Mouse (Mus musculus) forebrain, embryonic 13.5 days (tissue): ENCODE data around the gene Gm49321. TPM values are rescaled to one million over a fixed set of nuclear protein-coding genes. Genes with fewer than 3 reads are reported as not detected.
A peak's percentile ranks its signal among the peaks of the same experiment; 100 is the strongest.

Source experiments
- ATAC-seq: fragments of 200-750 bp; cut with Nextera tagmentation; 2 replicates; pipeline ENCODE4 v1.8.0; 2017
- H3K27ac ChIP-seq: fragments of 300-500 bp; sonication (generic); 2 replicates; pipeline ENCODE4 v1.5.1; 2015; ENCODE audit warnings: inconsistent platforms, mild to moderate bottlenecking, moderate library complexity
- H3K27me3 ChIP-seq: fragments of 300-500 bp; sonication (generic); 2 replicates; pipeline ENCODE4 v1.6.1; 2015; ENCODE audit warnings: mild to moderate bottlenecking, inconsistent platforms
- H3K36me3 ChIP-seq: fragments of 300-500 bp; sonication (generic); 2 replicates; pipeline ENCODE4 v1.6.1; 2015; ENCODE audit warnings: mild to moderate bottlenecking, inconsistent platforms; ENCODE audit not compliant: poor library complexity, severe bottlenecking
- H3K4me1 ChIP-seq: fragments of 300-500 bp; sonication (generic); 2 replicates; pipeline ENCODE4 v1.6.1; 2015; ENCODE audit warnings: inconsistent platforms
- H3K4me2 ChIP-seq: fragments of 300-500 bp; sonication (generic); 2 replicates; pipeline ENCODE4 v1.6.1; 2015; ENCODE audit warnings: inconsistent platforms, mild to moderate bottlenecking, moderate library complexity
- H3K4me3 ChIP-seq: fragments of 300-500 bp; sonication (generic); 2 replicates; pipeline ENCODE4 v1.5.1; 2015; ENCODE audit warnings: mild to moderate bottlenecking, inconsistent platforms
- H3K9ac ChIP-seq: fragments of 300-500 bp; sonication (generic); 2 replicates; pipeline ENCODE4 v1.6.1; 2015; ENCODE audit warnings: mild to moderate bottlenecking, inconsistent platforms
- H3K9me3 ChIP-seq: fragments of 300-500 bp; sonication (generic); replicated peaks from 2 replicates; pipeline ENCODE4 v1.6.1; 2016; ENCODE audit warnings: inconsistent platforms
- WGBS: fragments of 180-500 bp; shearing (Covaris S2); methylation state at CpG from one replicate; pipeline ENCODE4 v1.1.7; 2015; 5-methylcytosine and 5-hydroxymethylcytosine counted together
- polyA plus RNA-seq: library from polyadenylated mRNA; unstranded; fragments of >200 nt; fragmentation: Nextera tagmentation; extraction: Ambion mirVana; gene quantifications from 2 replicates; pipeline ENCODE4 v1.2.1, GENCODE M21; 2015

Gene Gm49321
- polyA plus RNA-seq, 1 experiment from 2014 or later: 17.9 TPM

- H3K4me2 ChIP-seq: peak overlapping the region; percentile 62
- ATAC-seq: no peak
- no peaks in the 10 kb centered on the region for H3K9me3 ChIP-seq
- H3K36me3 ChIP-seq: no peaks in the 10 kb centered on the region
- H3K4me3 ChIP-seq: peak overlapping the region; percentile 35
- no peak overlapping the region for H3K27ac ChIP-seq
- H3K9ac ChIP-seq: peak overlapping the region; percentile 41; the same call in 1 of the 2 replicates
- WGBS: 58% methylated on average over 14 of the region's 14 CpGs
- peaks cover 16% of the 10 kb centered on the region for H3K4me1 ChIP-seq
- H3K27me3 ChIP-seq: no peaks in the 10 kb centered on the region
Observed at GRCm38 (mm10) chr12:73953420-73954186, 16.1 kb downstream of the Gm49321 start.

DNA sequence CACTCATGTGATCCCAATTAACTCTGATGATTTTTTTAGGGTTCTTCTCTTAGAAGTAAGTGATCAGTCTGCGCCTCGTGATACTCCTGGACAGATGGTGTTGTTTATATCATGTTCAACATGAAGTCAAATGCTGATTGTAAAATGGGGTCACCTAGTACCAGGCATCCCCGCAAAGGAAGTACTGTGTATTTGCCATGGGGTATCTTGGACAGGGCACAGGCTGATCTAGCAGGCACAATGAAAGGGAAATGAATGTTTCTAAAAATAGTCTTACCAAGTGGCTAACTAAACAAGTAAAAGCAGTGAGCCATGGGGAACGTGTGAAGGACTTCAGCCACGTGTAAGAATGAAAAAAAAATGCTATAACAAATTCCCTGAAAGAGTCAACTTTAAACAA lies 17.3 kb downstream of the Gm49321 start:
- H3K36me3 ChIP-seq: no peaks in the 10 kb centered on the region
- no peak overlapping the region for H3K9ac ChIP-seq
- no peak overlapping the region for H3K27ac ChIP-seq
- ATAC-seq: no peak
- H3K9me3 ChIP-seq: no peaks in the 10 kb centered on the region
- no peak overlapping the region for H3K4me3 ChIP-seq
- 80% methylated on average over 5 of the region's 5 CpGs for WGBS
- no peak overlapping the region for H3K4me2 ChIP-seq
- H3K27me3 ChIP-seq: no peaks in the 10 kb centered on the region
- H3K4me1 ChIP-seq: peaks cover 11% of the 10 kb centered on the region

- Histone ChIP-seq H3K4me2 (no peak overlapping the region), H3K27ac (no peak overlapping the region), H3K9me3 (no peaks in the 10 kb centered on the region), H3K4me3 (no peak overlapping the region), H3K27me3 (peaks cover 7% of the 10 kb centered on the region; the same call in 1 of the 2 replicates), H3K9ac (no peak overlapping the region), H3K36me3 (no peaks in the 10 kb centered on the region), H3K4me1 (peaks cover 9% of the 10 kb centered on the region)
- no peak for ATAC-seq
- whole genome bisulfite sequencing: 64% methylated on average over 3 of the region's 3 CpGs
Observed at GRCm38 (mm10) chr12:73957676-73958075, 20.2 kb downstream of the Gm49321 start.

- Histone ChIP-seq H3K4me2 (no peak overlapping the region), H3K36me3 (no peaks in the 10 kb centered on the region), H3K9me3 (no peaks in the 10 kb centered on the region), H3K4me3 (no peak overlapping the region), H3K4me1 (no peaks in the 10 kb centered on the region), H3K27ac (no peak overlapping the region), H3K27me3 (peaks cover 7% of the 10 kb centered on the region; the same call in 1 of the 2 replicates), H3K9ac (no peak overlapping the region)
- ATAC-seq: no peak
- 88% methylated on average over 2 of the region's 2 CpGs for WGBS
Observed at GRCm38 (mm10) chr12:73958830-73959229, 21.4 kb downstream of the Gm49321 start.

DNA sequence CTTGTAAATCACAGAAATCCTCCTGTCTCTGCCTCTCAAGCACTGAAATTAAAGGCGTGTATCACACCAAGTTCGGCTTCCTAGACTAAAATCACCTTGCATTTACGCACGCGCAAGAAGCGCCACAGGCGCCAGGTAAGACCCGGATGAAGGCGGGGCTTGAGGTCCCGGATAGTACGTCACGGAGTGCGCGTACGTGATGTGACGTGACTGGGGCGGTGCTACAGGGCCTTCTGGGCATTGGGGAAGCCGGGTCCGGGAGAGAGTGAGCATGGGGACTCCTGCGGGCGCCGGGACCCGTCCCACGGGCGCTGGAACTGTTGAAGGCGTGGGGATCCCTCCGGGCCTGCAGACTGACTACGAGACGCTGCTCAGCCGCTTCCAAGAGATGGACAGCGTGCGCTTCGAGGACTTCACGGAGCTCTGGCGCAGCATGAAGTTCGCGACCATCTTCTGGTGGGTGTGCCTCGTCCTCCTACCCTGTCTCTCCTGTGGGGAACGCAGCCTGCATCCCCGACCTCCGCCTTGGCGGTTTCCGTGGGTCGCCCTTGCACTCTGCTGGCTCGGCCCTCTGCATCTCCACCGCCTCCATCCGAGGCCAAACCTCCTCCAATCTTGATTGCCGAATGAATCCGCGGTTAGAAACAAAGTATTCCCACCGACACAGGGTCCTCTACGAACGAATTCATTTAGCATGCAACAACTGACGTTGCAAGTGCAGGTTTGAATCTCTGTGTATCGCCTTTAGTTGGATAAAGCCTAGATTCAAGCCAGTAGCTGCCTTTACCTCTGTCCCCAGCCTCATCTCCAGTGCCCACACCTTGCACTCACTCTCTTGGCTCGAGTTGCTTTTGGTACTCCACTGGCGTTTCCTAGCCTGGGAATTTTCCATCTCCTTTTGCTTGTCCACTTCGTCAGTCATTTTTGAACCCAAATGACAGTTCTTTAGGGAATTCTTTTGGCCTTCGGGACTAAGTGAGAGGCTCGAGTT lies 27.1 kb downstream of the Gm49321 start, which contains the start of gene Snapc1:
Gene Snapc1, plus strand, starts transcription at position 191 of the 991 bp plus-strand sequence.
- Histone ChIP-seq H3K4me3 (peak within 1 kb of the TSS; percentile 82), H3K27me3 (peaks cover 7% of the 10 kb centered on the region; the same call in 1 of the 2 replicates), H3K27ac (peak within 1 kb of the TSS; percentile 66), H3K4me2 (peak within 1 kb of the TSS; percentile 83), H3K9ac (peak within 1 kb of the TSS; percentile 88), H3K9me3 (no peaks in the 10 kb centered on the region), H3K4me1 (peaks cover 11% of the 10 kb centered on the region), H3K36me3 (peaks cover 19% of the 10 kb centered on the region)
- WGBS: 2% methylated on average over 60 of the region's 60 CpGs
- peak; percentile 100 for ATAC-seq

DNA sequence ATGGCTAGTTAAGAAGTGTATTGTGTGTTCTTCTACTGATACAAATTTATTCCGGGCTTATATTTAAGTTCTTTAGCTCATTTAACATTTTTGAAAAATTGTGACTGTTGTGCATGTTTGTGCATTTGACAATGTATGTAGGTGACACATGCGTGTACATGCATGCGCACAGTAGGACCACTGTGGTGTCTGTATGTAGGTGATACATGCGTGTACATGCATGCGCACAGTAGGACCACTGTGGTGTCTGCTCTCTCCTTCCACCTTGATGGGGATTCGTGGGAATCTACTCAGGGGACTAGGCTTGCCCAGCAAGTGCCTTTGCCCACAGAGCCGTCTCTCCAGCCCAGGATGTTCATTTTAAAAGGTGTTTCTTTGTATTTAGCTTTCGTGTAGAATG lies 31.7 kb downstream of the Gm49321 start:
- no peak for ATAC-seq
- H3K27me3 ChIP-seq: no peaks in the 10 kb centered on the region
- peaks cover 11% of the 10 kb centered on the region for H3K4me1 ChIP-seq
- H3K9me3 ChIP-seq: peaks cover 7% of the 10 kb centered on the region
- peaks cover 59% of the 10 kb centered on the region for H3K36me3 ChIP-seq
- H3K4me2 ChIP-seq: no peak overlapping the region
- no peak overlapping the region for H3K9ac ChIP-seq
- H3K27ac ChIP-seq: no peak overlapping the region
- 99% methylated on average over 8 of the region's 8 CpGs for WGBS
- H3K4me3 ChIP-seq: no peak overlapping the region

- H3K9ac ChIP-seq: no peak overlapping the region
- H3K4me3 ChIP-seq: no peak overlapping the region
- H3K36me3 ChIP-seq: peaks cover 90% of the 10 kb centered on the region
Observed at GRCm38 (mm10) chr12:73974584-73974983, 37.1 kb downstream of the Gm49321 start.

DNA sequence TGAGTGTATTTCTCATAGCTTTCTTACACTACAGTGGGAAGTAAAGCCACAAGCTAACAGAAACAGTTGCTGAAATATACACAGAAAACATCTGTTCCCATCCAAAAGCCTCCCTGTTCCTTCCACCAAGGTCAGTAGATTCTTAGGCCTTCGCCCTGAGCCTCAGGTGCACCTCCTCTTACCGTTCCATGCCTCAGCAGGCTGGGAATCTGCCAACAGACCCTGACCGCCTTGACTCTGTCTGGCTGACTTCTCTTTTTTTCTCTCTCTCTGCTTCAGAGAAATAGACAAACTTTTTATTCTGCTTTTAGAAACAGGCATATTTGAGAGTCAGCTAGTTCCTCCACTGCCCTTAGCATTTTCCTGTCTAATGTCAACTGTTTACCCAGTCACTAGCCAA lies 40.7 kb downstream of the Gm49321 start:
- H3K9ac ChIP-seq: no peak overlapping the region
- peaks cover 81% of the 10 kb centered on the region for H3K36me3 ChIP-seq
- WGBS: 95% methylated on average over 3 of the region's 3 CpGs
- H3K4me2 ChIP-seq: no peak overlapping the region
- no peak overlapping the region for H3K27ac ChIP-seq
- no peaks in the 10 kb centered on the region for H3K27me3 ChIP-seq
- no peaks in the 10 kb centered on the region for H3K4me1 ChIP-seq
- no peaks in the 10 kb centered on the region for H3K9me3 ChIP-seq
- ATAC-seq: no peak
- H3K4me3 ChIP-seq: no peak overlapping the region

More at GRCm38 (mm10) chr12:73974584-73974983, 37.1 kb downstream of the Gm49321 start:
- H3K4me2 ChIP-seq: no peak overlapping the region
- no peaks in the 10 kb centered on the region for H3K27me3 ChIP-seq
- WGBS: 93% methylated on average over 6 of the region's 6 CpGs
- no peak for ATAC-seq
- H3K27ac ChIP-seq: no peak overlapping the region
- peaks cover 7% of the 10 kb centered on the region for H3K9me3 ChIP-seq
- H3K4me1 ChIP-seq: no peaks in the 10 kb centered on the region

DNA sequence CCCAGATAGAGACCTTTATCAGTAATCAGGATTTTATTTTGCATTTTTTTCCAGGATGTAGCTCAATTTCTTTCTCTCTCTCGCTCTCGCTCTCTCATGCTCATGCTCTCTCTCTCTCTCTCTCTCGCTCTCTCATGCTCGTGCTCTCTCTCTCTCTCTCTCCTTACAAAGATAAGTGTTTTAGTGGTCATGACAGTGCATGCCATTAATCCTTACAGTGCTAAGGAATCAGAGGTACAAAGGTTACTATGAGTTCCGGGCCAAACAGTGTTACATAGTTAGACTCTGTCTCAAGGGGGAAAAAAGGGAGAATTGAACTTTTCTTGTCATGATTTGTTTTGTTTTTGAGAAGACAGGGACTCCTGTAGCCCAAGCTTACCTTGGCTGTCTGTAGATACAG lies 42.2 kb downstream of the Gm49321 start:
- Histone ChIP-seq H3K4me1 (no peaks in the 10 kb centered on the region), H3K27ac (no peak overlapping the region), H3K9me3 (no peaks in the 10 kb centered on the region), H3K9ac (no peak overlapping the region), H3K36me3 (peaks cover 83% of the 10 kb centered on the region), H3K4me2 (no peak overlapping the region), H3K27me3 (no peaks in the 10 kb centered on the region), H3K4me3 (no peak overlapping the region)
- no peak for ATAC-seq
- WGBS: 95% methylated on average over 5 of the region's 5 CpGs

GRCm38 (mm10) chr12:73982533-73982932 lies 45.1 kb downstream of the Gm49321 start:
- Histone ChIP-seq H3K27me3 (no peaks in the 10 kb centered on the region), H3K4me2 (no peak overlapping the region), H3K4me1 (no peaks in the 10 kb centered on the region), H3K36me3 (peaks cover 72% of the 10 kb centered on the region), H3K9me3 (no peaks in the 10 kb centered on the region), H3K9ac (no peak overlapping the region), H3K27ac (no peak overlapping the region), H3K4me3 (no peak overlapping the region)
- WGBS: 63% methylated on average over 14 of the region's 14 CpGs
- peak; percentile 91 for ATAC-seq

- no peak overlapping the region for H3K9ac ChIP-seq
- H3K27me3 ChIP-seq: no peaks in the 10 kb centered on the region
- H3K27ac ChIP-seq: no peak overlapping the region; the same call in 1 of the 2 replicates
- 85% methylated on average over 7 of the region's 7 CpGs for WGBS
- H3K9me3 ChIP-seq: no peaks in the 10 kb centered on the region
- peaks cover 42% of the 10 kb centered on the region for H3K36me3 ChIP-seq
- no peaks in the 10 kb centered on the region for H3K4me1 ChIP-seq
- no peak for ATAC-seq
- no peak overlapping the region for H3K4me2 ChIP-seq
- H3K4me3 ChIP-seq: no peak overlapping the region
Observed at GRCm38 (mm10) chr12:73986299-73986698, 48.8 kb downstream of the Gm49321 start.
